Mouse (Mus musculus) common myeloid progenitor, adult 5-6 weeks (primary cell): ENCODE results near the gene Olfr1493-ps1. TPM values are rescaled to one million over a fixed set of nuclear protein-coding genes. Genes with fewer than 3 reads are reported as not detected.

Experiments
- ATAC-seq: replicated peaks from 2 replicates; pipeline ENCODE4 v1.8.0; 2016; ENCODE audit warnings: low read depth, mild to moderate bottlenecking, moderate TSS enrichment, inconsistent platforms; ENCODE audit not compliant: poor library complexity, severe bottlenecking
- total RNA-seq: library from RNA; stranded (forward); fragments of 200-1000, 187-1606 nt; gene quantifications from 2 replicates; pipeline ENCODE4 v1.2.3, GENCODE M21; 2017

Olfr1493-ps1 gene
- total RNA-seq, result not detected in 2 replicates

GRCm38 (mm10) chr19:13722978-13723377 is at the start of gene Olfr1493-ps1:
Gene Olfr1493-ps1 (plus strand): TSS chr19:13723278.
- no peak for ATAC-seq

GRCm38 (mm10) chr19:13696968-13697367 is 26.1 kb upstream of the Olfr1493-ps1 start, which contains the start of gene Olfr1491:
Gene Olfr1491 (plus strand): TSS chr19:13697268.
- ATAC-seq, result no peak

GRCm38 (mm10) chr19:13739428-13739827 is 16.4 kb downstream of the Olfr1493-ps1 start, which contains the start of gene Olfr1494:
Gene Olfr1494 (plus strand): TSS chr19:13739728.
- ATAC-seq, result no peak

GRCm38 (mm10) chr19:13749366-13749765 is 26.3 kb downstream of the Olfr1493-ps1 start:
- ATAC-seq, result no peak

- no peak for ATAC-seq
Measured at GRCm38 (mm10) chr19:13764306-13764705, 41.2 kb downstream of the Olfr1493-ps1 start, which contains the start of gene Olfr1495. Gene Olfr1495 (plus strand): TSS chr19:13764606.

- ATAC-seq, result no peak
Measured at GRCm38 (mm10) chr19:13768565-13769276, 45.6 kb downstream of the Olfr1493-ps1 start.

GRCm38 (mm10) chr19:13777578-13777977 is 54.5 kb downstream of the Olfr1493-ps1 start, which contains the start of gene Olfr1496:
Gene Olfr1496 (plus strand): TSS chr19:13777878.
- ATAC-seq, result no peak

Other genes starting within 250 kb of the Olfr1493-ps1 start
- gene Olfr1475, start 243.1 kb upstream of the Olfr1493-ps1 start, total RNA-seq, result not detected in 2 replicates
- gene Olfr1477, start 222.7 kb upstream of the Olfr1493-ps1 start, total RNA-seq, result not detected in 2 replicates
- gene Olfr1480, start 195.4 kb upstream of the Olfr1493-ps1 start, total RNA-seq, result not detected in 2 replicates
- not detected in 2 replicates for gene Olfr1484, start 139.8 kb upstream of the Olfr1493-ps1 start, total RNA-seq
- gene Olfr1487, start 105.9 kb upstream of the Olfr1493-ps1 start, total RNA-seq, result not detected in 2 replicates
- not detected in 2 replicates for gene Olfr1489, start 91.7 kb upstream of the Olfr1493-ps1 start, total RNA-seq
- gene Olfr1490, start 72.2 kb upstream of the Olfr1493-ps1 start, total RNA-seq, result not detected in 2 replicates
- not detected in 2 replicates for gene Olfr1491, start 26.0 kb upstream of the Olfr1493-ps1 start, total RNA-seq
- not detected in 2 replicates for gene Olfr1494, start 16.4 kb downstream of the Olfr1493-ps1 start, total RNA-seq
- gene Olfr1495, start 41.3 kb downstream of the Olfr1493-ps1 start, total RNA-seq, result not detected in 2 replicates
- not detected in 2 replicates for gene Olfr1496, start 54.6 kb downstream of the Olfr1493-ps1 start, total RNA-seq
- not detected in 2 replicates for gene Olfr1497, start 74.9 kb downstream of the Olfr1493-ps1 start, total RNA-seq
- gene Olfr1499, start 96.2 kb downstream of the Olfr1493-ps1 start, total RNA-seq, result not detected in 2 replicates
- not detected in 2 replicates for gene Olfr1500, start 107.2 kb downstream of the Olfr1493-ps1 start, total RNA-seq
- not detected in 2 replicates for gene Olfr1501, start 127.4 kb downstream of the Olfr1493-ps1 start, total RNA-seq
- gene Olfr1502, start 138.5 kb downstream of the Olfr1493-ps1 start, total RNA-seq, result not detected in 2 replicates
- gene Olfr1504, start 174.7 kb downstream of the Olfr1493-ps1 start, total RNA-seq, result not detected in 2 replicates
- not detected in 2 replicates for gene Olfr1505, start 190.3 kb downstream of the Olfr1493-ps1 start, total RNA-seq